Mouse (Mus musculus): ENCODE results near the gene Zfhx3.

Zfhx3 gene

DNA sequence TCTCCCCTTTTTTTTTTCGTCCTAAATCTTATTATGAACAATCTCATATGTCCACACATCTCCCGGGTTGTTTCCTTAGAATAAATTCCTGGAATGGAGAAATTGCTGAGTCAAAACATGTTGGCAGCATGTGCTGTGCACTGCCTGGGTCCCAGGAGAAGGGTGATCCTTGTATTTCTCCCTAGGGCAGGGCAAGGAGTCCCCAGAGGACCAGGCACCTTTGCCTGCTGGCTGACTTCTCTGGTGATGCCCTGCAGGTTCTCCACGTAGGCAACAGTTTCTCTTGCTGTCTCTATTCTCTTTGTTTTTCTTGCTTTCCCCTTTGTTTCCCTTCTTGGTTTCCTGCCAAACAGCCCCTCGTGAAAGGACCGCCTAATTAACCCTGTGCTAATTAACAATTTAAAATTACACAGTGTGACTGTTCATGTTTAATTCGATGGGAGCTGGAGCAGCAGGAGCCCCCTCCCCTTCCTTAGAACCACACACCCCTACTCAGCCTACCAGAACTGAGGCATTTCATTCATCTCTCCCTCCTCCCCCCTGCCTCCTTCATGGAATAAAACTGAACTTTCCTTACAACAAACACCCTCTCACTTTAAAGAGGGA is 845.8 kb downstream of the Zfhx3 start:
- no peak for DNase-seq (ENCODE audit: low read depth, low spot score)

DNA sequence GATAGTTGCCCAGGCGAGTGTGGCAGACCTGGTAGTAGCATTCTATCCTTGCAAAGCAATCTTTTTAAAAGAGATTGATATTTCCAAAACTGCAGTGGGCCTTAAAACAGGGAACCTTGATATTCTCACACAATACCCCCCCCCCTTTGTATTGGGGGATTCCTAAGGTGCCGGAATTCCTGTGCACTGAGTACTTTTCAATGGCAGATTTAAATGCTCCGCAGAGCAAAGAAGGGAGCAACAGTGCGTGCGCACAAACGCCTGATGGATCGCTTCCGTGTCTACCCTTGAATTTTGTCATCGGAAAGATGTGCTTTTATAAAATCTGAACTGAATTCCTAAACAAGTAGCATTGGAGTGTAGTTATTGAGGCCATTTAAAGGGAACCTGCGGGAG is 846.3 kb downstream of the Zfhx3 start:
- no peak for DNase-seq (ENCODE audit: low read depth, low spot score)

DNA sequence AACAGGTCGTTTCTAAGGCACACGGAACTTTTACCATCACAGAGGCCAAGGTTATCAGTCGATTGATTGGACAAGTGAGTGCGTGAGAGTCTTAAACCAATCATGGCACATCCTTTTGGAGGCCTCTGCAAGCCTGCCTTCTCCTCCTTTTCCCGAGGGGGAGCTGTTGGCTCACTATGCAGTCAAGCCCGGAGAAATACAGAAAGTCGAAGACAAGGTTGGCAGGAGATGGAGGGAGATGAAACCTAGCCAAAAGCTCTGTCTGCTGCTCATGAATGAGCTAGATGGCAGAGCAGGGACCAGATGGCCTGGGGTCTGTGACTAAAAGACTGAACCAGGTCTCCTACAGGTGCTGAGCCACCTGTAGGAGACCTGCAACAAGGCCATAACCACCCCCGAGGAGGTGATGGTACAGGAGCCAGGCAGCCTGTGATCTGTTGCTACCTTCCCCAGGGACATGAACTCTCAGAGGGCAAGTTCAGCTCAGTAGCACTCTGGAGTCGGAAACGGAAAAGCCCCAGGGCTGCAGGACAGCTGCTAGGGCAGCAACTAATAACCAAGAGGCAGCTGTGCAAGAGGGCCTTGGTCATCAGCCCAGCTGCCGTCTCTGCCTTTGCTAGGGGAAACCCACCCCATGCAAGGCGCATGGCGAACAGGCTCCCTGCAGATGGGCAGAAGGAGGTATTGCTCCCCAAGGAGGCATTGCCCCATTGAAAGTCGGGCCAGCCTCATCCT is 848.3 kb downstream of the Zfhx3 start:
- peak; percentile 74 for DNase-seq (ENCODE audit: low read depth, low spot score)

DNA sequence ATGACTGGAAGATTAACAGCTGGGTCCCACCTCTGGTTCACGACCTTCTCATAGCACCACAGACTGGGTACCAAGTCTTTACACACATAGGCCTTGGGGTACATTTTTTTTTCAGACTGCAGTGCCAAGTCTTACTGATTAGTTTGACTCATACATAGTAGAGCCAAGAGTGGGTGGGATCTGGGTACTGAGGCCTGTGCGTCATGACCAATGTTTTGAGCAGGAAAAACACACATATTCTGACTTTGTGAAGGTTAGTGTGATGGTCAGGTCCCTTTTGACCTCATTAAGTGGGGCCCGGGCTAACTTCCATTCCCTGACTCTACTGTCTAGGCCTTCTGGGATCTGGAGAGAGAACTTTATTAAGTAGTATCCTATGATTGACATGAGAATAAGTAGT is 853.6 kb downstream of the Zfhx3 start:
- no peak for DNase-seq (ENCODE audit: low read depth, low spot score)

DNA sequence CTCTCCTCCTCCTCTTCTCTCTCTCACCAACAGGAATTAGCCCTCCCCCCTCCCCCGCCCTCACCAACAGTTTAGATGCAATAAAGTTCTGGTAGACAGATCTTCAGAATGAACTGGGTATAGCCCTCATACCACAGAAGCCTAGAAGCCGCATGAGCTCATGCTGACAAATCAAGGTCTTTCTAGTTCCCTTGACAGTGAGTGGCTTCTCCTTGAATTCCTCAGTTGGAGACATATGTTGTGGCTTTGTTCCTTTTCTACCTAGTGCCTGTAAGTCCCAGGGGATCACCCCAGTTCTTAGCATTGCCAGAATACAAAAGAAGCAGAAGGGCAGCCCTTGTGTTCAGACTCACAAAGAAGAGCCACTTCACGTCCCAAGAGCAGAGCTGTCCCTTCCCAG is 854.4 kb downstream of the Zfhx3 start:
- no peak for DNase-seq (ENCODE audit: low read depth, low spot score)

DNA sequence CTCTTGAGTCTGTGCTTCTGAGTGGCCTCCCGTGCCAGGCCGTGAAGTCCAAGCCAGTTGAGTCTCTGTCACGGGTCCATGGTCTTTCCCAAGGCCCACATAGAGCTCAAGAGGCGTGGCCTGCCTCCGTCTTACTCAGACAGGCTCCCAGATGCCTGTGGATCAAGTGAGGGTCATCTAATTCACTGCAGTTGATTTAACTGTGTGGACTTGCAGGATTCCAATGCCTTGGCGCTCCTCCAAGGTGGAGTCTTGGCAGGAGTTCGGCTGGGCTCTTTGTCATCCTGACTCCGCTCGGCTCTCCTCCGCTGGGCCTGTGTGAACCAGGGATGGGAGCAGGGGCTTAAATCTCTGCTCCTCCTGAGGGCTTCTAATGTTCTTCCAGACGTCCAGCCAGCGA is 855.6 kb downstream of the Zfhx3 start:
- no peak for DNase-seq (ENCODE audit: low read depth, low spot score)

DNA sequence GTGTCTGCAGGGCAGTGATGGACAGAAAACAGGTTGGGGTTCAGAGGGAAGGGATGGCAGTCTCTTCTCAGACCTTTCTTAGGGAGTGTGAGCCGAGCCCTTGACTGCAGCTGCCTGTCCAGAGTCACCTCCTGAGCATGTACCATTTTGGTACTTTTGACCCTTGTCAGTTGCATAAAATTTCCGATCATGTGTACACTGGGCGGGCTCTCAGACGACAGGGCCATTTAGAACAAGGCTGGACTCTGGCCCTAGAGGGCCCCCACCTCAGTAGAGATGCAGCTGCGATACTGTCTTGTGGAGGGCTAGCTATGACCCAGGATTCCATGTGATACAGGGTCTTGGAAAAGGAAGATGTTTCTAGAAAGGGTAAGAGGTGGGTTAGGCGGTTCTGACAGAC is 856.8 kb downstream of the Zfhx3 start:
- no peak for DNase-seq (ENCODE audit: low read depth, low spot score)

DNA sequence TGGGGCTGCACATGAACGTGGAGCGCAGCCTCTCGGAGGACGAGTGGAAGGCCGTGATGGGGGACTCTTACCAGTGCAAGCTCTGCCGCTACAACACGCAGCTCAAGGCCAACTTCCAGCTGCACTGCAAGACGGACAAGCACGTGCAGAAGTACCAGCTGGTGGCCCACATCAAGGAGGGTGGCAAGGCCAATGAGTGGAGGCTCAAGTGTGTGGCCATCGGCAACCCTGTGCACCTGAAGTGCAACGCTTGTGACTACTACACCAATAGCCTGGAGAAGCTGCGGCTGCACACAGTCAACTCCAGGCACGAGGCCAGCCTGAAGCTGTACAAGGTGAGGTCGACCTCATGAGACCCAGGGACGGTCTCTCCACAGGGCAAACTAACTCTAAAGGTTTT is 857.9 kb downstream of the Zfhx3 start:
- DNase-seq (ENCODE audit: low read depth, low spot score) = no peak

DNA sequence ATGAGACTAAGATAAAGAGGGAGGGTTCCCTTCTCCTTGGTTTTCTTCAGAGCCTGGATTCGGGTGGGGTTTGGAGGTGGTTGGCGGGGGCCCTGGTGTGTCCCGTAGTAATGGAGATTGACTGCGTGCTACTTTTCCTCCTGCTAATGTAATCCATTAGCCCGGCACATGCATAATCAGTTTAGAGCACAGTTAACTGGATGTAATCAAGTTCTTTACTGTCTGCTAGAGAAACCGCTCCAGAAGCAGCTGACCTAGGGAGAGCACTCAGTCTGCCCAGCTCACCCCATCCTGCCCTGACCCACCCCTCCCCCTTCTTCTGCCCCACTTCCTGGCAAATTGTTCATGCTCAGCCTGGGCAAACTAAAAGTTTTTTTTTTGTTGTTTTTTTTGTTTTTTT is 860.6 kb downstream of the Zfhx3 start:
- no peak for DNase-seq (ENCODE audit: low read depth, low spot score)

DNA sequence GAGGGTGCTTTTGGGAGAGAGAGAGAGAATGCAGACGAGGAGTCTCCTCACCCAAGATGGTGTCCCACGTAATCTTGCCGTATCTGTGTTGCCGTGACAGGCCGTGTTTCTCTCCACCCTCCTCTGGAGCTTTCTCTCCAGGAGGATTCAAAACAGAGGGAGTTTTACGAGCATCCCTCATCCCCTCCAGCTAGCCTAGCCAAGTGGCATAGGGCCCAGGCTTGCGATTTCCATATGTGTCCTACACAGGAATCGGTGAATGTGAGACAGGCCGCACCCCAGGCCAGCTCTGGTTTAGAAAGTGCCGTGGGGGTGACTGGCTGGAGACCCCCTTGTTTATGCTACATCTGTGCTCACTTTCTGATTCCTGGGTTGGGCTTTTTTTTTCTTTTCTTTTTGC is 869.2 kb downstream of the Zfhx3 start:
- no peak for DNase-seq (ENCODE audit: low read depth, low spot score)

DNA sequence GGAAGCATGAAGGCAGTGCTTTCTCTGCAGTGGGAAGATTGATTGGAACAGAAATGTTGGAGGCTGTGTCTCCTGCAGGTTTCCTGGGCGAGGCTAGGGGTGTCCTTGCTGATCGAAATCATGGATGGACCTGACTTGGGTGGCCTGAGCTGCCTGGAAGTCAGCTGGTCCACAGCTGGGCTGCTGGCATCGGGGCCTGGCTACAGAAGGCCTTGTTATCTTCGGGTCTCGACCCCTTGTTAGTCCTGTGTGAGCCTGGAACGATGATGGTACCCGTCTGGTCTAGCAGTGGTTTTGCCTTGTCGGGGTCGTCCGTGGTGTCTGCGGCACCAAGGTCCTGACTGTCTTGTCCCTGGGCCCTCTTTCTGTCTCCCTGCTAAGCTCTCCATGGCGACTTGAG is 870.9 kb downstream of the Zfhx3 start:
- DNase-seq (ENCODE audit: low read depth, low spot score) = no peak

DNA sequence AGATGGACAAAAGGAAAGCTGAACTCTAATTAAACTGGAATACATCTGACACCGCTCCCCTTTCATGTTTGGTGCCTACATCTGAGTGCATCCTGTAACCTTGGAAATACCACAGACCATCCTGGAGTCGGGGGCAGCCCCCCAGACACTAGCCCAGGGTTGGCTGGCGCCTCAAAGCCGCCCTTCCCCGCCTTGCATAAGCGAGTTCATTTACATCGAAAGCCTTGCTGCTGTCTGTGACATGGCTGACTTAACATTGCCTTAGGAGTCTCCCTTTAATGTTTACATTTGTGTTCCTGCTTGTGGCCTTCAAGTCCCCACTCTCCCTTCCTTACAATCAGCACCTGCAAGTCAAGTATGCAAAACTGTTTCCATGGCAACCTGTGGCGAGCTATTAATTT is 876.8 kb downstream of the Zfhx3 start:
- DNase-seq (ENCODE audit: low read depth, low spot score) = peak; percentile 33

DNA sequence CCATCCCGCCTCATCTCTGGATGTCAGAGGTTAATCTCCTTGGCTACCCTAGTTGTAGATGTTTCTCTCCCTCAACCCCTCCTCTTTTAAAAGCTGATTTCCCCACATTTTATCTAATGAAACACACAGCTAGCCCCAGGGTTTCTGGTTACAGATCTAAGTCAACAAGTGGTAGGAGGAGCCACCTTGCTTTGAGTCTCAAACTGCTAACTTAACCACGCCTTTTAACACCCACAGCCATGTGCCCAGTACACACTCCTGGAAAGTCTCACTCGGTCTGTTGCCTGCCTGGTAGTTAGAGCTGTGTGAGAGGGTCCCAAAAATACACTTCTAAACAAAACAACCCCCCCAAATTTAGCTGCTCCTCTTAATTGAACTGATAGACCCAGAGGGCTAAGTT is 877.4 kb downstream of the Zfhx3 start:
- peak; percentile 71 for DNase-seq (ENCODE audit: low read depth, low spot score)

DNA sequence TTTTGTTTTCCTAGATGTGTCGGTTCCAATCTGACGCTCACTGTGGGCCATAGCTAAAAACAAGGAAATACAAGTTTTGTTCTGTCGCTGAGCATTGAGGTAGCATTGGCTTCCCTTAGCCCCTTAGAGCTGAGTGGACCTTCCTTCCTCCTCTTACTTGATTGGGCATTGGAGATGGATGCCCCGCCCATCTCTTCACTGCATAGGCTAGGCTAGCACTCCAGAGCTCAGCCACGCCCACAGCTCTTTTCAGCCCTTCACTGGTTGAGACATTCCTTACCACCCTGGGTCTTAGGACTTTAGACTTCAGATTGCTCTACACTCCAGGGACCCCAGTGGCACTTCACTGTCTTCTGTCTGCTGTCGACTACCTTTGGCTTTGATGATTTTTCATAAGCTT is 878.2 kb downstream of the Zfhx3 start:
- peak; percentile 94 for DNase-seq (ENCODE audit: low read depth, low spot score)

DNA sequence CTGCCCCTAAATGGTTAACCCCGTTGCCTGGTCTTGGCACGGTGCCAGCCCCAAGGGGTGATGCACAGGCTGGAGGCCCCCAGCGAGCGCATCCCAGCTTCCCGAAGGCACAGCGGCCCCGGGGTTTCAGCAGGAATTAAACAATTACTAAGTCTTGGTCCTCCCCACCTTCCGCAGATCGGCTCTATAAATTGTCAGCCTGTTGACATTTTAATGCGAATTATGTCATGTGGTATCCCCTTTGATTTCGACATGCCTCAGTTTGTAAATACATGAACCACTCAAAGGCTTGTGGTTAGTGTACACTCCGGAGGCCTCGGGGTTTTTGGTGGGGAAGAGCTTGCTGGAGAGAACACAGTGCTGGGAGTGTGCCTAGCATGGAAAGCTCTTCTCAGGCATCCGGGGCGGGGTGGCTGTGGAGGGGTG is 880.4 kb downstream of the Zfhx3 start:
- peak; percentile 30 for DNase-seq (ENCODE audit: low read depth, low spot score)

DNA sequence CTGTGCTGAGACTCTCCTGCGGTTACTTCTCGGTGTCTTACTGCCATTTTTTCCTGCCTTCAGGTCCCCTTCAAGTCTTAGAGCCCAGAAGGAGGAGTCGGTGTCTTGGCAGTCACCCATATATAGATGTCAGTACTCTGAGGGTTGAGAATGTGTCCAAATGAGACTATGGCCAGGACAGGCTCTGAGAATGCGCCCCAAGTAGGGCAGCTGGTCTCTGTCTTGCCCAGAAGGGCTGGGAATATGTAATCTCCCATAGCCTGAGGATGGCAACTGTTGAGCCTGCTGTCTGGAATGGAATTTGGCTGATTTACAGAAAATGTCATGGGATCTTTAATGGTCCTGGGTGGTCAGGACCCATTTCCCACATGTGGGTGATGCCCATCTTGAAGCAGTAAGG is 881.6 kb downstream of the Zfhx3 start:
- no peak for DNase-seq (ENCODE audit: low read depth, low spot score)

DNA sequence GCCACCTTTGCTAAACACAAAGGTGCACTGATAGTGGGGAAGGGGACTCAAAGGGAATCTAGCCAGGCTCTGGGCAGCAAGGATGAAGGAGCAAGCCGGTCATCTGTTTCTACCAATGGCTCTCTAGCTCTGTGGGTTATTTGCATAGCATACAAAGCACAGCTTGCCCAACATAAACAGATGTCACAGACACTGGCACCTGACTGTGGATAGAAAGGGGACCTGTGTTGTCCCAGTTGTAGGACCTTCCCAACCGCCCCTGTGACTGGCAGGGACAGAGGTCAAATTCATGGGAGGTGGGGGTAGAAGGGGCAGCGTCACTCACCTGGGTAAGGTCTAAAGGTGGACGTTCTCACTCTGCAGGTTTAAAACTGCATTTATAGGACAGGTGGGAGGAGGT is 884.0 kb downstream of the Zfhx3 start:
- no peak for DNase-seq (ENCODE audit: low read depth, low spot score)

DNA sequence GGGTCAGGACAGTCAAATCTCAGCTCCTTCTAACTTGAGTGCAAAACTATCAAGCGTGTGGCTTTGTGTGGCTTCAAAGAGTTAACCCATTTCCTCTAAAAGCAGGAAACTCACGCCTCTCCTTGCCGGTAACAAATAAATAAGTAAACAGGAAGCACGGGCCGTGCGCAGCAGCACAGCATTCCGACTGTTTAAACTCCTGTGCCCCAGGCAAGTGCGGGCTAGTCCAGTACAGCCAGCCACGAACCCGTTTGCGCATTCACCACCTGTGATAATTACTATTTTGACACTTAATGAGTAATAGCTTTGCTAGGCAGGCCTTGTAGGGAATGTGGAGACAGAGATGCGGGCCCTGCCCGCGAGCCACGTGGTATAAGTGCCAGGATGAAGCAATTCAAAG is 885.0 kb downstream of the Zfhx3 start:
- peak; percentile 16 for DNase-seq (ENCODE audit: low read depth, low spot score)

DNA sequence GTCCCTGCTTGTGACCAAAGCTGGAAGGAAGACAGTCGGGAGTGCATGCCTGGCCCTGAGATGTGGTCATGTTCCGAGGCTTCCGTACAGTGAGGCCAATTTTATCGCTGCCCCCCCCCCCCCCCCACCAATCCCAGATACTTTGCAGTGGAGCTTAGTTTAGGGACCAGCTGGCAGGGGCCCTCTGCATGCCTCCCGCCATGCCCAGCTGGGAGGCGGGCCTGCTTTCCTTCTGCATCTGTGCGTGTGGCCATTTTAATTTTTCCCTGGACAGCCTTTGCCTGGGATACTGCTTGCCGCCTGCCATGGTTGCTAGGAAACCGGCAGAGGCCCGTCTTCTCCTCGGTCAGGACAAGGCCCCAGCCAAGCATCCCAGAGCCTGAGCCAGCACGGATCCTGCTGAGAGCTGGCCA is 886.9 kb downstream of the Zfhx3 start:
- DNase-seq (ENCODE audit: low read depth, low spot score) = no peak

DNA sequence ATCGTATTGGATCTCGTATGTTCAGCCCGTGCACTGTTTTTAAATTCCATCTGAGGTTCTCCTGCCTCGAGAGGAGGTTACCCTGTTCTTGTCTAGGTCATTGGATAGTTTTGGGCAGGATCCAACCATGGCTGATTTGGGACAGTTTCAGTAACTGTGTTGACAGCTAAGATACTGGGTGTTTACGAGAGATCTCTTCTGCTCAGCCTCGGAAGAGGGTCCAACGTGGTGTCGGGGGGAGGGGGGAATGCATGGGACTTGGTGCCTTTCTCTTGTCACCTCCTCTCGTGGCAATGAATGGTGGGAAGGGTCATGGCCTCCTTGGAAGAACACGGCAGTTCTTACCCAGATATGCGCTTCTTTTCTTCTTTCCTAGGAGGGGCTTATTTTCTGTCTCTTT is 892.7 kb downstream of the Zfhx3 start:
- DNase-seq (ENCODE audit: low read depth, low spot score) = no peak

DNA sequence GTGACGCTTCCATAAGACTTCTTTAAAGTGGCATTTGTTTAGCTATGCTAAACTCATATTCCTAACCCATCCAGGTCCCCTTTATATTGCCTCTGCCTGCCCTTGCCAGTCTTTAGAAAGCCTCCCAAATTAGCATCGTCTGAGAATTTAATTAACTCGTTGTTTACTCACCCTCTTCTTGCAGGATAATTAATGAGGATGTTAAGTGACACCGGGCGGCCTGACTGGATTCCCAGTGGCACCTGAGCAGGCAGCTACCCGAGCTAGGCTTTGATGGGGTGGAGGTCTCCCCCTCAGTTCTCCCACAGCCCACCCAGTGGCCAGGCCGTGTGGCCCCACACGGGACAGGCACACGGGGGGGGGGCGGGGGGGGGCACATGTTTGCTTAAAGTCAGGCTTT is 895.3 kb downstream of the Zfhx3 start:
- no peak for DNase-seq (ENCODE audit: low read depth, low spot score)

DNA sequence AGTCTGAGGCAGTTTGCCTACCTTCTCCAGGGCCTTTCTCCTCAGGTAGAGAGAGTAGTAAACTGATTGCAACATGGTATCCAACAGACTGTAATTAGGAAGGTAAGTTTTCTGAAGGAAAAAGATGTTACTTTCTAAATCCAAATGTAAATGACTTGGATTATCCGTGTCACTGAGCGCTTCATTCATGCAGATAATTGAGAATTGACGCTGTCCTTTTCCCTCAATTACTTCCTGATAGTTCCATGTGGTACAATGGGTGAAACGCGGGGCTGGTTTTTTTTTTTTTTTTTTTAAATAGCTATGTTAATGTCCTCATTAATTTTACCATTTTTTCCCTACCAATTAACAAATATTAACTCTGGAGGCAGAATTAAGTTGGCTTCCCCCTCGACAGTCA is 896.3 kb downstream of the Zfhx3 start:
- DNase-seq (ENCODE audit: low read depth, low spot score) = no peak

DNA sequence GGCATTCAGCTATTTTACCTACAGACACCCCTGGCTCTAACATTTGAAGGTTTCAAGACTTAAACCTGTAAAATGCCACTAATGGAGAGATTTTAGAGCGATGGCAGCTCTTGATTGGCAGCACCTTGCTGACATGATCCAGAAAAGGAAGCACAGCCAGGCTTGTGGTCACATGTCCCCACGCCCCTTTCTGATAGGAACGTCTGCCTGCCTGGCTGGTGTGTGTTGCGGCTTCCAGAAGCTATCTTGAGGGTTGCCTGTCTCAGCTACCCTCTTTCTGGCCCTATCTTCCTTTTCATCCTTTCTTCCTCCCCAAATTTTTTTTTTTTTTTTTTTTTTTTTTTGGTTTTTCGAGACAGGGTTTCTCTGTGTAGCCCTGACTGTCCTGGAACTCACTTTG is 899.9 kb downstream of the Zfhx3 start:
- DNase-seq (ENCODE audit: low read depth, low spot score) = no peak

DNA sequence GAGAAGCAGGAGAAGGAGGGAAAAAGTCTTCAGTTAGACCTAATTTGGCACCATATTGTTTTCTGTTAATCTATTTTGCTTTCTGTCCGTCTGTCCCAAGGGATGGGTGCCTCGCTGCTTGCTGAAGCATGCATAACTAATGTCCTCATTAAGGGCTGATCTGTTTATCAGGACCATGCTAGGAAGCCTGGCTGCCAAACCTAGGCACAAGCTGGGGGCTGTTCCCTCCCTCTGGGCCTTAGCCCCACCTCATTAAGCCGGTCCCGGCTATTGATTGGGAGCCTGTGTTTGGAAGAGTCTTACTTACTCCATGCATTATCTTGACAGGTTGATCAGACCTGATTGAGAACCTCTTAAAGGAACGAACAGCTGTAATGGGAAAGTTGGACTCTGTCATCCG is 903.7 kb downstream of the Zfhx3 start:
- no peak for DNase-seq (ENCODE audit: low read depth, low spot score)

All from ES-CJ7 (cell line).